Mouse (Mus musculus): ENCODE measurements around the gene Pde5a. TPM values are rescaled to one million over a fixed set of nuclear protein-coding genes. Genes with fewer than 3 reads are reported as not detected.

Gene Pde5a
- polyA plus RNA-seq, 1 experiment from 2014 or later, result 31.6 TPM

DNA sequence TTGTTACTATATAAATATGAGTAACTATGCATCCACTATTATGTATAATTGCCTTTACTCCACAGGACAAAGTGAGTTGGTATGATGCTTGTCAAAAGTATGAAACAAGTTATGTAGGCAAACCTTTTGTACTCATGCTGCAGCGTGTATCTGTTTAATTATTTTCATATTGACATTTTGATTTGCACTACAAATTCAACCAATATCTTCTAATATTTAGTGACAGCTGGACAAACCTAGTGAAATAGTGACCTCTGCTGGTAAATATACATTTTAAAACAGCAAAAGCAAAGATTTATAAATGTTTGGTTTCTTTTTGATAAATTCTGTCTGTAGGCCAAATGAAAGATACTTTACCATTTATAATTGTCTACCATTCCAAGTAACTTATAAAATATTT is 55.5 kb downstream of the Pde5a start:
- ATAC-seq (replicated peaks; ENCODE audit: low FRiP score, low TSS enrichment, low read depth) (no peak), DNase-seq (ENCODE audit: low spot score) (no peak)
- Histone ChIP-seq H3K36me3 (ENCODE audit: control insufficient read depth, insufficient read depth, low read length) (peaks cover 56% of the 10 kb centered on the region), H3K4me3 (ENCODE audit: low read depth, low read length) (no peak overlapping the region), H3K9me3 (ENCODE audit: control insufficient read depth, low read length) (no peaks in the 10 kb centered on the region), H3K27me3 (replicated peaks; ENCODE audit: control insufficient read depth, insufficient read depth, low read length) (no peaks in the 10 kb centered on the region), H3K4me1 (replicated peaks; ENCODE audit: control insufficient read depth, insufficient read depth, low read length) (no peaks in the 10 kb centered on the region), H3K9ac (ENCODE audit: low read length) (no peak overlapping the region), H3K4me2 (ENCODE audit: low read length) (no peak overlapping the region), H3K27ac (ENCODE audit: low read depth) (no peak overlapping the region)
- 63% methylated on average over 1 of the region's 1 CpGs for WGBS

DNA sequence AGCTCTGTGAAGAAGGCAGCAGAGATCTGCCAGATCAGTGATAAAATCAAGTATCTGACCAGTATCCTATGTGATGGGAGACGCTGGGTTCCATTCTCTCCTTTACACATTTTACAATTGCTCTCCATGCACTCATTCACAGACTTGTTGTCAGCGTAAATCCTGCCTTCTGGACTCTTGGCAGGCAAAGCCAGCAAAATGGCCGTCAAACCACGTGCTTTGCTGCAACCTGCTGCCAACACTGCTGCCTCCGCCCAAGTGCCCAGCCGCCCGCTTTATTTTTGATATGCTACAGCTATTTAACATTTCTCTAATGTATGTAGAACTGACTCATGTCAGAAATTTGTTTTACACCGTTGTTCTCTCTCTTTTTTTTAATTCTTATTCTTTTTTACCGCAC is 59.6 kb downstream of the Pde5a start:
- H3K36me3 ChIP-seq (ENCODE audit: control insufficient read depth, insufficient read depth, low read length), result peaks cover 46% of the 10 kb centered on the region
- H3K4me2 ChIP-seq (ENCODE audit: low read length), result no peak overlapping the region
- H3K4me1 ChIP-seq (replicated peaks; ENCODE audit: control insufficient read depth, insufficient read depth, low read length), result no peaks in the 10 kb centered on the region
- no peaks in the 10 kb centered on the region for H3K27me3 ChIP-seq (replicated peaks; ENCODE audit: control insufficient read depth, insufficient read depth, low read length)
- no peak overlapping the region for H3K27ac ChIP-seq (ENCODE audit: low read depth)
- H3K4me3 ChIP-seq (ENCODE audit: low read depth, low read length), result no peak overlapping the region
- H3K9me3 ChIP-seq (ENCODE audit: control insufficient read depth, low read length), result no peaks in the 10 kb centered on the region
- DNase-seq (ENCODE audit: low spot score) (no peak), ATAC-seq (replicated peaks; ENCODE audit: low FRiP score, low TSS enrichment, low read depth) (no peak)
- 93% methylated on average over 9 of the region's 9 CpGs for WGBS
- no peak overlapping the region for H3K9ac ChIP-seq (ENCODE audit: low read length)

- H3K36me3 ChIP-seq (ENCODE audit: control insufficient read depth, insufficient read depth, low read length), result peaks cover 58% of the 10 kb centered on the region
Observed at GRCm38 (mm10) chr3:122789544-122789943, 60.8 kb downstream of the Pde5a start.

DNA sequence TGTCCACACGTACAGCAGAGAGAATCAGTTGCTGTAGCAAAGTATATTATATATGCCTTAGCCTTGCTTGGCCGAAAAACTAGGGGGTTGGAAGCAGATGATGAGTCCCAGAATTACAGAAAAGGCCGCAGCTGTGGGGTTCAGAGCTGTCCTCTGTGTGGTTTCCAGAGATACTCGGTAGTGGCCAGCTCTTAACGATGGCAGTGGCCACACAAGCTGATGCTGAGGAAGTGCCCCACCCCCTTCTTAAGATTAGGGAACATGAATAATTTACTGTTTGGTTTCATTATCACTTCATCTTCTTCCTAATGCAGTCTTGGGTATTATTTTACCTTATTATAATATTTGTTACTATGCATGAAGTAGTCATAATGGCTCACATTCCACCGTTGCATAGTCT is 71.3 kb downstream of the Pde5a start:
- Histone ChIP-seq H3K27me3 (replicated peaks; ENCODE audit: control insufficient read depth, insufficient read depth, low read length) (no peaks in the 10 kb centered on the region), H3K27ac (ENCODE audit: low read depth) (peak overlapping the region; percentile 74), H3K9ac (ENCODE audit: low read length) (no peak overlapping the region), H3K9me3 (ENCODE audit: control insufficient read depth, low read length) (no peaks in the 10 kb centered on the region), H3K4me2 (ENCODE audit: low read length) (no peak overlapping the region), H3K36me3 (ENCODE audit: control insufficient read depth, insufficient read depth, low read length) (peaks cover 68% of the 10 kb centered on the region), H3K4me1 (replicated peaks; ENCODE audit: control insufficient read depth, insufficient read depth, low read length) (peaks cover 20% of the 10 kb centered on the region), H3K4me3 (ENCODE audit: low read depth, low read length) (no peak overlapping the region)
- WGBS, result 75% methylated on average over 6 of the region's 6 CpGs
- ATAC-seq (replicated peaks; ENCODE audit: low FRiP score, low TSS enrichment, low read depth) (no peak), DNase-seq (ENCODE audit: low spot score) (no peak)

More at GRCm38 (mm10) chr3:122789544-122789943, 60.8 kb downstream of the Pde5a start:
- WGBS, result 96% methylated on average over 6 of the region's 6 CpGs
- no peaks in the 10 kb centered on the region for H3K27me3 ChIP-seq (replicated peaks; ENCODE audit: control insufficient read depth, insufficient read depth, low read length)
- no peak overlapping the region for H3K4me3 ChIP-seq (ENCODE audit: low read depth, low read length)
- H3K9ac ChIP-seq (ENCODE audit: low read length), result no peak overlapping the region
- no peaks in the 10 kb centered on the region for H3K4me1 ChIP-seq (replicated peaks; ENCODE audit: control insufficient read depth, insufficient read depth, low read length)
- no peaks in the 10 kb centered on the region for H3K9me3 ChIP-seq (ENCODE audit: control insufficient read depth, low read length)
- ATAC-seq (replicated peaks; ENCODE audit: low FRiP score, low TSS enrichment, low read depth) (no peak), DNase-seq (ENCODE audit: low spot score) (no peak)
- H3K27ac ChIP-seq (ENCODE audit: low read depth), result no peak overlapping the region
- H3K4me2 ChIP-seq (ENCODE audit: low read length), result no peak overlapping the region

GRCm38 (mm10) chr3:122800553-122801435 is 72.0 kb downstream of the Pde5a start:
- Histone ChIP-seq H3K36me3 (ENCODE audit: control insufficient read depth, insufficient read depth, low read length) (peaks cover 63% of the 10 kb centered on the region), H3K9ac (ENCODE audit: low read length) (no peak overlapping the region), H3K27ac (ENCODE audit: low read depth) (peak overlapping the region; percentile 74), H3K4me1 (replicated peaks; ENCODE audit: control insufficient read depth, insufficient read depth, low read length) (peaks cover 20% of the 10 kb centered on the region), H3K9me3 (ENCODE audit: control insufficient read depth, low read length) (no peaks in the 10 kb centered on the region), H3K27me3 (replicated peaks; ENCODE audit: control insufficient read depth, insufficient read depth, low read length) (no peaks in the 10 kb centered on the region), H3K4me2 (ENCODE audit: low read length) (no peak overlapping the region), H3K4me3 (ENCODE audit: low read depth, low read length) (no peak overlapping the region)
- ATAC-seq (replicated peaks; ENCODE audit: low FRiP score, low TSS enrichment, low read depth) (peak; percentile 66), DNase-seq (ENCODE audit: low spot score) (no peak)
- WGBS, result 42% methylated on average over 10 of the region's 10 CpGs

GRCm38 (mm10) chr3:122801436-122802221 is 72.9 kb downstream of the Pde5a start:
- Histone ChIP-seq H3K4me2 (ENCODE audit: low read length) (no peak overlapping the region), H3K9me3 (ENCODE audit: control insufficient read depth, low read length) (no peaks in the 10 kb centered on the region), H3K27me3 (replicated peaks; ENCODE audit: control insufficient read depth, insufficient read depth, low read length) (no peaks in the 10 kb centered on the region), H3K36me3 (ENCODE audit: control insufficient read depth, insufficient read depth, low read length) (peaks cover 62% of the 10 kb centered on the region), H3K4me3 (ENCODE audit: low read depth, low read length) (no peak overlapping the region), H3K4me1 (replicated peaks; ENCODE audit: control insufficient read depth, insufficient read depth, low read length) (peaks cover 20% of the 10 kb centered on the region), H3K27ac (ENCODE audit: low read depth) (peak overlapping the region; percentile 74), H3K9ac (ENCODE audit: low read length) (no peak overlapping the region)
- ATAC-seq (replicated peaks; ENCODE audit: low FRiP score, low TSS enrichment, low read depth), result peak; percentile 51; the same call in 1 of the 2 replicates
- no peak for DNase-seq (ENCODE audit: low spot score)
- WGBS, result 75% methylated on average over 15 of the region's 15 CpGs

DNA sequence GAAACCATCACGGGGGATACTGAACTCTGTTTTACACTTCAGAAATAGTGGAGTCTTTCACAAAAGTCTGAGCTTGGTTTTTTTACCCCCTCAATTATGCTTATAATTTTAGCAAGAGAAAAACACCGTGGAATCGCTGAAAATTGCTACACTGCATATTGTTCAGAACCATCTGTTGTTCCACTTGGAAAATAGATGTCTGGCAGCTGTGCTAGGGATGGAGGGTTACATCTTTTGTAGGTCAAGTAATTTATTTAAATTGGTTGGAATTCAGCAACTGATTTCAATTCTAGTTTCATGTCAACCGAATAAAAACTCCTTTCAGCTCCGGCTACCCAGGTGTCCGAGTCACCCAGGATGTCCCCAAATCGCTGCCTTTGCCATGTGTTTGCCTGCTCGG is 78.6 kb downstream of the Pde5a start:
- Histone ChIP-seq H3K4me2 (ENCODE audit: low read length) (no peak overlapping the region), H3K27ac (ENCODE audit: low read depth) (no peak overlapping the region), H3K27me3 (replicated peaks; ENCODE audit: control insufficient read depth, insufficient read depth, low read length) (no peaks in the 10 kb centered on the region), H3K9me3 (ENCODE audit: control insufficient read depth, low read length) (0 out of 2 replicates have a peak, but pooled peaks cover 3% of the 10 kb centered on the region), H3K4me1 (replicated peaks; ENCODE audit: control insufficient read depth, insufficient read depth, low read length) (no peaks in the 10 kb centered on the region), H3K9ac (ENCODE audit: low read length) (no peak overlapping the region), H3K36me3 (ENCODE audit: control insufficient read depth, insufficient read depth, low read length) (peaks cover 55% of the 10 kb centered on the region), H3K4me3 (ENCODE audit: low read depth, low read length) (no peak overlapping the region)
- DNase-seq (ENCODE audit: low spot score), result no peak
- 85% methylated on average over 8 of the region's 8 CpGs for WGBS
- no peak for ATAC-seq (replicated peaks; ENCODE audit: low FRiP score, low TSS enrichment, low read depth)

DNA sequence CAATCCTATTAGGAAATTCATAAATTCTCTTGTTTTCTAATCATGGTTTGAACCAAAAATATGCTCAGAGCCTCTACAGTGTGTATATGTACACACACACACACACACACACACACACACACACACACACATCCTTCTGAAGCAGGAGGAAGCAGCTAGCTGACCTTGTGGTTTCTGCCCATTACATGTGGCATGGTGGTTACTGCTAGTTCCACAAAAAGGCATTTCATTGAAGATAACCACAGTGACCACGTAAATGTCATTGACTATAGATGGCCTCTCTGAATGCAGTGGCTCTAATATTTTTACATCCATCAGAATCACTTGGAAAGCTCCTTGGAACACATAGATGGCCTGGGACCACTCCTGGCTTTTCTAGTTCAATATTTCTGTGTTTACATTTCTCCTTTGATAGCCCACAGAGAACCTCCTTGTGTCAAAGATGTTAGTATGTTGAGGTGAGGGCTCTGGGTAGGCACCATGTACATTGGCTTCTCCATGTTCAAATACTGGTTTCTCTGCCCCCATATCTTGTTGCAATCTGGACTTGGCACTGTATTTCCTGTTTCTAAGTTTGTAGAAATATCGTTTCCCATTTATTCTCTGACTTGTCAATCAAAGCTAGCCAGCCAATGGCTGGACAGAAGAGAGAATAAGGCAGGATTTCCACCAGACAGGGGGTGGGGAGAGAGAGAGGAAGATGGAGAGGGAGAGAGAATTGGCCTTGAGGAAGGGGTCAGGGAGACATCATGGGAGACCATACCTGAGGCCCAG is 81.5 kb downstream of the Pde5a start:
- ATAC-seq (replicated peaks; ENCODE audit: low FRiP score, low TSS enrichment, low read depth), result no peak
- 0 out of 2 replicates have a peak, but pooled peaks cover 3% of the 10 kb centered on the region for H3K9me3 ChIP-seq (ENCODE audit: control insufficient read depth, low read length)
- no peak overlapping the region for H3K4me3 ChIP-seq (ENCODE audit: low read depth, low read length)
- H3K27me3 ChIP-seq (replicated peaks; ENCODE audit: control insufficient read depth, insufficient read depth, low read length), result no peaks in the 10 kb centered on the region
- H3K27ac ChIP-seq (ENCODE audit: low read depth), result no peak overlapping the region
- DNase-seq (ENCODE audit: low spot score), result no peak
- WGBS, result 91% methylated on average over 2 of the region's 2 CpGs
- no peak overlapping the region for H3K9ac ChIP-seq (ENCODE audit: low read length)
- peaks cover 17% of the 10 kb centered on the region for H3K4me1 ChIP-seq (replicated peaks; ENCODE audit: control insufficient read depth, insufficient read depth, low read length)
- H3K36me3 ChIP-seq (ENCODE audit: control insufficient read depth, insufficient read depth, low read length), result peaks cover 34% of the 10 kb centered on the region
- no peak overlapping the region for H3K4me2 ChIP-seq (ENCODE audit: low read length)

All from intestine, embryonic 14.5 days (tissue).